Mouse (Mus musculus) heart, adult 2 months (tissue): Measurements from ENCODE around the gene Abt1.

Experiments
- CTCF ChIP-seq: fragments of 200-600 bp; IDR thresholded peaks from 2 replicates; pipeline ENCODE4 v1.8.1; 2022; ENCODE audit warnings: antibody characterized with exemption, mild to moderate bottlenecking, moderate library complexity
- POLR2A ChIP-seq: fragments of 200-500 bp; IDR thresholded peaks from 2 replicates; pipeline ENCODE4 v1.6.1; 2011; ENCODE audit warnings: mild to moderate bottlenecking, low read depth, low read length, control low read depth; ENCODE audit not compliant: insufficient read depth

DNA sequence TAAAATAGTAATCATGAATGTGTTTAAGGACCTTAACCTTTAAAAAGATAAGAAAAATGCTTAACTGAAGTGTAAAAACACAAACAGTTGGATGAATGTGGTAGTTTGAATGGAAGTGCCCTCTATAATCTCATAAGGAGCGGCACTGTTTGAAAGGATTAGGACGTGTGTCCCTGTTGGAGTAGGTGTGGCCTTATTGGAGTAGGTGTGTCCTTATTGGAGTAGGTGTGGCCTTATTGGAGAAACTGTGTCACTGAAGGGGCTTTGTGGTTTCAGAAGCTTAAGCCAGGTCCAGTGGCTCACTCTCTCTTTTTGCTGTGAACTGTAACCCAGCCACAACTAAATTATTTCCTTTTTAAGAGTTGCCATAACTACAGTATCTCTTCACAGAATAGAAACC is 21.0 kb downstream of the Abt1 start:
- TF ChIP-seq CTCF, result no peak
- no peak for TF ChIP-seq POLR2A
